Mouse (Mus musculus): Measurements from ENCODE around the gene Myl9.

Myl9 gene

DNA sequence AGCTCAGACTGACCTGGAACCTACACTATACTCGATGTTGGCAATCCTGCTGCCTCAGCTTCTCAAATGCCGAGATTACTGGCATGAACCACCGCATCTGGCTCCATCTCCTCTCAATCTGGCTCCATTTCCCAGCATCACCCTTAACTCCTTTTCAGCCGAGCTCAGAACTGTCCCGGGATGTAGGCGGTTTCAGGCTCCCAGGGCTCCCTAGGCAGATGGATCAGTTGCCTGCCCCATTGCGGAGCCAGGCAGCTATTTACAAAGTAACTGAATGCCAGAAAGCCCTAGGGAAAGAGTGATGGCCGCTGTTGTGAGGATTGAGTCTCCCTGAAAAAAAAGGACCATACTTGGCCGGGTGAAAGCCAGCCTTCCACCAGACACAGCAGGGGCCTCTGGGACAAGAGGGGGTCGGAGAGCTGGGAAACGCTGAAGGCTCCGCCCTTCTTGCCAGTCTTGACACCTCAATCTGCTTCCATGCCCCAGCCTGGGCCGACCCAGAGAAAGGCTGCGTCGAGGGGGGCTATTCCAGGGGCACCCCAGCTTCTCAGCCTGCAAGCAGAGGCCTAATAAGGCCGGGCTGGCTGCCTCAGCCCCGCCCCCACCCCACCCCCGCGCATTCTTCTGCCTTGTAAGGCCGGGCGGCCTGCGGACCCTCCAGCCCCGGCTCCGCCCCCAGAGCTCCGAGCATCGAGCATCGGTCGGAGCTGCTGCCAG is at the start of gene Myl9:
Myl9 (plus strand) TSS at position 683 of the 717 bp plus-strand sequence.
- DNase-seq (ENCODE audit: inconsistent age in 2 of 2, low spot score in 1 of 2) = no peak

- peak in 1 of 2 experiments; percentile 45 for DNase-seq (ENCODE audit: inconsistent age in 2 of 2, low spot score in 1 of 2)
Observed at GRCm38 (mm10) chr2:156726344-156726743, 48.9 kb upstream of the Myl9 start.

DNA sequence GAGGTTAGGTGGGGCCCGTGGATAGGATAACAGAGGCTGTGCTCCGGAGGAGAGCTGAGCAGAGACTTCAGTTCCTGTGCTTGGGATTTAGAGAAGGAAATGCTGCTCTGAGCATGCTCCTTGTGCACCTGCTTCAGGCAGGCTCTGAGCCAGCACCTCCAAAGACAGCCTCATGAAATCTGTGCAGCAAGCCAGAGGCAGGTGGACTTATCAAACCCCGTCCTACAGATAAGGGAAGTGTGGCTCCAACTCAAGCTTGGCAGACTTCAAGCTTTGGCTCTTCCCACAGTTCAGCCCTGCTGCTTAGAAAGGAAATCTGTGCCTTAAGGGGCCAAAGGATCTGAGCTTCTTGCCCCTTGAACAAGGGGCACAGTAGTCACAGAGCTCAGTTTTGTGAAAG is 48.3 kb upstream of the Myl9 start:
- DNase-seq (ENCODE audit: inconsistent age in 2 of 2, low spot score in 1 of 2) = no peak

- DNase-seq (ENCODE audit: inconsistent age in 2 of 2, low spot score in 1 of 2) = peak in 1 of 2 experiments; percentile 57
Observed at GRCm38 (mm10) chr2:156729537-156730469, 45.4 kb upstream of the Myl9 start.

DNA sequence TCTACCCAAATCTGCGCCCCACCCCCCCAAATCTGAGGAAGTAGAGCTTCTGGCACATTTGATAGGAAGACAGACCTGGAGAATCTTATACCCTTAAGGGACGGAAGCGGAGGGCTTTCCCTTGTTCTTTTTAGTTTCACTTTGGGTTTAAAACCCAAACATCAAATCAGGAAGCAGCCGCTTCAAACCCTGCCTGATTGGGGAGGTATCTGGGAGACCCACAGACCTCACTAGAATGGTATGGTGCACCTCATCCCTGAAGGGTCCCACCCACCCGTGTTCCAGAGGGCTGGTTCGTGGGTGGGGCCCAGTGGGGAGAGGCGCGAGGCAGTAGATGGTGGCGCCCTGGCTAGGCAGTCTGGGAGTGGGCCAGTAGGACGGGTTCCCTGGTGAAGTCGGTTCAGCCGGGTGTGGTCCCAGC is 44.7 kb upstream of the Myl9 start:
- peak in 1 of 2 experiments; percentile 60 for DNase-seq (ENCODE audit: inconsistent age in 2 of 2, low spot score in 1 of 2)

DNA sequence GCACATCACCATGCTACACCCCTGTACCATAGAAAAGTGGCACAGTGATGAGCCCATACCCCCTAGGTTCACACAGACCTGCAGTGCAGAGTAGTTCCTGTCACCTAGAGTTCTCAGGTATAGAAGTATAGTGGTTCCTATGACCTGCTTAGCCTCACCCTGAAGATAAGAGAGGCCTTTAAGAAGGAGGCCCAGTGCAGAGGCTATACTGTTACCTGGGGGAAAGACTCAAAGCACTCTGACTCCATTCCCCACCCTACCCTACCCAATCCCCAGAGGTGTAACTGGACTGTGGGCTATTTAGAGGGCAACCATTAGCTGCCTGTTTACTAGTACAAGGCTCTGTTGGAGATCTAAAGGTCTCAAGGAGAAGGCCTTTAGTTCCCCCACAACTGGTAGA is 43.6 kb upstream of the Myl9 start:
- DNase-seq (ENCODE audit: inconsistent age in 2 of 2, low spot score in 1 of 2) = no peak

DNA sequence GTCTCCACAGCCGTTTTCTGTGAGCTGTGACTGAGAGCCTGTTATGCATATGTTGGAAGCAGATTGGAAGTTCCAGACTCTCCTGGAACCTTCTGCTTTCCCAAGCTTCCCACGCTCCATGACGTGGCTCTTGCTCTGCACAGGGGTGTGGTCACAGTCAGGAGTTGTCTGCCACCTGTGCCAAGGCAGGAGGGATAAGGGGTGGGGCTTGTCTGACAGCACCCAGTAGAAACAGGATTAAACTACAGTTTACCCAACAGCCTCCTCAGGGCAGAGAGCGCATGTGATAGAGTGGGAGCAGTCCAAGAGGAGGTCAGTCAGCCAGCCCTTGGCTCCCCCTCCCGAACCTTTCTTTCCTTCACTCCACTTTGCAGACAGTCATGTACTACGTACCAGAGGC is 43.1 kb upstream of the Myl9 start:
- DNase-seq (ENCODE audit: inconsistent age in 2 of 2, low spot score in 1 of 2) = peak; percentile 65 to 82

GRCm38 (mm10) chr2:156735761-156736335 is 39.4 kb upstream of the Myl9 start:
- peak in 1 of 2 experiments; percentile 49 for DNase-seq (ENCODE audit: inconsistent age in 2 of 2, low spot score in 1 of 2)

- peak in 1 of 2 experiments; percentile 61 for DNase-seq (ENCODE audit: inconsistent age in 2 of 2, low spot score in 1 of 2)
Observed at GRCm38 (mm10) chr2:156736846-156737245, 38.4 kb upstream of the Myl9 start.

- DNase-seq (ENCODE audit: inconsistent age in 2 of 2, low spot score in 1 of 2) = peak; percentile 89 to 90
Observed at GRCm38 (mm10) chr2:156737976-156738375, 37.2 kb upstream of the Myl9 start.

- no peak for DNase-seq (ENCODE audit: inconsistent age in 2 of 2, low spot score in 1 of 2)
Observed at GRCm38 (mm10) chr2:156741265-156741664, 34.0 kb upstream of the Myl9 start.

DNA sequence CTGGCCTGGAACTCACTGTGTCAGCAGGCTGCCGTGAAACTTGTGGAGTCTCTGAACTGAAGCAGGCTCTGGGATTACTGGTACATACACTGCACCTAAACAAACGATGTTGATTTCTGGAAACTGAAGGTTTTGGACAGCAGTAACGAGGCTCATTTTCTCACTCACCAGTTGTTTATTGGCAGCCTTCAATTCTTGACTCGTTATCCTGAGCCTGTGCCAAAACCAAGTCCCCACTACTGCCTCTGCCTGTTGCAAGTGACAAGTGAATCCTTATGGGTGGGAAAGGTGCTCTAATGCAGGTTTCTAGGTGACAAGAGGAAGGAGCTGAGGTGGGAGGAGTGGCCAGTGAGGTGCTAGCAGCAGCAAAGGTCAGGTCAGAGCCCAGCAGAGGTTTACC is 33.2 kb upstream of the Myl9 start:
- DNase-seq (ENCODE audit: inconsistent age in 2 of 2, low spot score in 1 of 2) = peak in 1 of 2 experiments; percentile 44

GRCm38 (mm10) chr2:156743248-156743647 is 32.0 kb upstream of the Myl9 start:
- no peak for DNase-seq (ENCODE audit: inconsistent age in 2 of 2, low spot score in 1 of 2)

DNA sequence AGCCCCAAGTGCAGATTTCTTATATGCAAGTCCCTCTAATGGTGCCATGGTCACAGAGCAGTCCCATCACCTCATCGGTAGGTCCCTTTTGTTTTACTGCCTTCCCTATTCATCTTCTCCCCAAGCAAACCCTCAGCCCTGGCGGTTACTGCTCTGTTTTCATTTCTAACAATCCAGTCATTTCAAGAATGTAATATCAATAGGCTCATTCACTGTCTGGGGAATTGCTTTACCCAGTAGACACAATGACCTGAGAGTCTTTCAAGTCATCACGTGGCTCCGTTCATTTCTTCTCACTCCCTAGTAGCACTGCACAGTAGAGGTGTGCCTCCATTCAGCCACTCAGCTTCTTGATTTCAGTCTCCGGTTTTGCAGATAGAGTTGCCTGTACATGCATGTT is 30.8 kb upstream of the Myl9 start:
- no peak for DNase-seq (ENCODE audit: inconsistent age in 2 of 2, low spot score in 1 of 2)

DNA sequence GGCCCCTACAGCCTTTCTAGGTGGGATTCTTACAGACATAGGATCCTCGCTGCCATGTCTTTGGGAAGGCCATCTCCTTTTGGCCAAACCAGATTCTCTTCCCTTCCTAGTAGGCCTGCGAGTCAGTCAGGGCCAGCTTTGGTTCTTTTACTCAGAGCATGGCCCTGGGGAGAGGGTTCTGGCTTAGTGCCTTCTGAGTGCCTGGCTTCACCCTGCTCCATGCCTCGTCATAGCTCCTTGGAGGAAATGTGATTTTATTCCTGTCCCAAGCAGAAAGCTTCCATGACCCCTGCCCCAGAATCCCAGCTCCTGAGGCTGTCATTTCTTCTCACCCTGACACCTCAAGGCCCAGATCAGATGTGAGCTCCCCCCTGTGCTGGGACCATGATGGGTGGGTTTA is 27.9 kb upstream of the Myl9 start:
- DNase-seq (ENCODE audit: inconsistent age in 2 of 2, low spot score in 1 of 2) = no peak

- DNase-seq (ENCODE audit: inconsistent age in 2 of 2, low spot score in 1 of 2) = no peak
Observed at GRCm38 (mm10) chr2:156749687-156750086, 25.5 kb upstream of the Myl9 start.

DNA sequence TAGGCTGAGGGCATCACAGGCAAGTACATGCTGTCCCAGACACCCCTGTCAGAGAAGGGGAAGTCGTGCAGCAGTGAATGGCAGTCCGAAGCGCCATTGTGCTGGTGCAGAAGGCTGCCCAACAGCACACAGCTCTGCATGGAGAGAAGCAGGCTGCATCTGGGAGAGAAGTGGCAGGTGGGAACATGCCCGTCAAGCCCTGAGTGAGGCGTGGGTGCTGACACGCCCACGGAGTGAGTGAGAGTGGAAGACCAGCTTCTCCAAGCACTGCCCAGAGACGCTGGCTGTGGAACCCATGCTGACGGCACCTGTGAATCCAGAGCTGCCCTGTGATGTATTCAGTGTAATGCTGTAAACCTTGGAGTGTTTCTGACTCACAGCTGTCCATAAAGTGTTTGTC is 18.3 kb upstream of the Myl9 start:
- no peak for DNase-seq (ENCODE audit: inconsistent age in 2 of 2, low spot score in 1 of 2)

GRCm38 (mm10) chr2:156760843-156761505 is 14.2 kb upstream of the Myl9 start:
- no peak for DNase-seq (ENCODE audit: inconsistent age in 2 of 2, low spot score in 1 of 2)

DNA sequence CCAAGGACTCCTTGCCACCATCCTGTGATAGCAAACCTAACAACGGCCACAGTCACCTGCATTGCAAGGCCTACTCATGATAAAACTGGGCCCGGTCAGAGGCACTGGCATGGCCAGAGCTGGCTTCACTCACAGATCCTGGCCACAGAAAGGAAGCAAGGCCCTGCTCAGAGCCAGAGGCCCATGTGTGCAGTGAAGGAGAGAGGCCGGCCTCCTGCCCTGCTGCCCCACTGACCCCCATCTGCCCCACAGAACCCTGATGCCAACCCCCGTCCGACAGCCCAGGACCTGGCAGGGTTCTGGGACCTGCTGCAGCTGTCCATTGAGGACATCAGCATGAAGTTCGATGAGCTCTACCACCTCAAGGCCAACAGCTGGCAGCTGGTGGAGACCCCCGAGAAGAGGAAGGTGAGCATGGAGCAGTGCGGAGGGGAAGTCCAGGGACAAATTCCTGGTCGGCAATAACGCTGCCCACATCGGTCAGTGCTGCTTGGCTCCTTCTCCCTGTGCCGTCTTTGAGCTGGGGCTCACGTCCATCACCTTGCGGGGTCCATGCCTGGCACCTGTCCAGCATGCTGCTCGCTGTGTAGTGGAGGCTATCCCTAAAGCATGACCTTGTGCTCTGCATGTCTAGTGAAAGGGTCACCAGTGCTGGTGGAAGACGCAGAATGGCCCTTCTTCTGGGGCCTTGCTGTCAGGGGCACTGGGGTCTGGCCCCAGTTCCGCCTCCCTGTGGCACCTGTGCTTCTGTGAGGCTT is 13.5 kb upstream of the Myl9 start:
- peak in 1 of 2 experiments; percentile 48 for DNase-seq (ENCODE audit: inconsistent age in 2 of 2, low spot score in 1 of 2)

DNA sequence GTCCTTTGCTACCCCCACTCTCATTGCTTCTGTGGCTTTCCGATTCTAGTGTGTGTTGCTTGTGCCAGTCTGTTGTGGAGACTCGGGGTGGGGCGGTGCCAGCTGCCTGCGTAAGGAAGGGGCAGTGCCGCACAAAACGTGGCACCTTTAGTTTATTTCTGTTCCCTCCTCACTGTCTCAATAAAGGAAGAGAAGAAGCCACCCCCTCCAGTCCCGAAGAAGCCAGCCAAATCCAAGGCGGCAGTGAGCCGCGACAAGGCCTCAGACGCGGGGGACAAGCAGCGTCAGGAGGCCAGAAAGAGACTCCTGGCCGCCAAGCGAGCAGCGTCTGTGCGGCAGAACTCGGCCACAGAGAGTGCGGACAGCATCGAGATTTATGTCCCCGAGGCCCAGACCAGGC is 12.7 kb upstream of the Myl9 start:
- peak in 1 of 2 experiments; percentile 54 for DNase-seq (ENCODE audit: inconsistent age in 2 of 2, low spot score in 1 of 2)
